Mouse (Mus musculus) ES-Bruce4 (cell line): ENCODE measurements around the gene Tbc1d21. TPM values are rescaled to one million over a fixed set of nuclear protein-coding genes. Genes with fewer than 3 reads are reported as not detected.

Source experiments
- H3K27ac ChIP-seq: 2 replicates; pipeline ENCODE4 v1.5.1; 2012; ENCODE audit warnings: low read length, inconsistent platforms; ENCODE audit not compliant: insufficient read depth
- H3K27me3 ChIP-seq: 2 replicates; pipeline ENCODE4 v1.6.1; 2012; ENCODE audit warnings: mild to moderate bottlenecking, low read length, inconsistent platforms; ENCODE audit not compliant: control insufficient read depth, poor library complexity, insufficient read depth, severe bottlenecking
- H3K36me3 ChIP-seq: 2 replicates; pipeline ENCODE4 v1.6.1; 2012; ENCODE audit warnings: inconsistent platforms, mild to moderate bottlenecking, low read length, moderate library complexity; ENCODE audit not compliant: control insufficient read depth, poor library complexity, insufficient read depth, severe bottlenecking
- H3K4me1 ChIP-seq: one replicate; pipeline ENCODE4 v1.8.1; 2011; ENCODE audit warnings: low read length; ENCODE audit not compliant: control insufficient read depth, insufficient read depth
- H3K4me3 ChIP-seq: 2 replicates; pipeline ENCODE4 v1.5.1; 2011; ENCODE audit warnings: low read depth, mild to moderate bottlenecking, low read length
- H3K9ac ChIP-seq: 2 replicates; pipeline ENCODE4 v1.6.1; 2012; ENCODE audit warnings: low read depth, mild to moderate bottlenecking, inconsistent platforms; ENCODE audit not compliant: poor library complexity, severe bottlenecking
- H3K9me3 ChIP-seq: replicated peaks from 2 replicates; pipeline ENCODE4 v1.6.1; 2012; ENCODE audit warnings: mild to moderate bottlenecking, low read length, inconsistent platforms; ENCODE audit not compliant: control insufficient read depth, poor library complexity, insufficient read depth, severe bottlenecking
- CTCF ChIP-seq: IDR thresholded peaks from one replicate; pipeline ENCODE4 v1.8.1; 2011; ENCODE audit warnings: low read depth, low read length
- EP300 ChIP-seq: IDR thresholded peaks from 2 replicates; pipeline ENCODE4 v1.6.1; 2011; ENCODE audit warnings: low read depth, low read length; ENCODE audit not compliant: insufficient read depth
- POLR2A ChIP-seq: IDR thresholded peaks from one replicate; pipeline ENCODE4 v1.8.1; 2011; ENCODE audit warnings: low read length; ENCODE audit not compliant: insufficient read depth
- polyA plus RNA-seq: library from polyadenylated mRNA; stranded (reverse); fragments of >200 nt; gene quantifications from 2 replicates; pipeline ENCODE4 v1.2.4, GENCODE M21; 2011; ENCODE audit warnings: low read depth; ENCODE audit not compliant: missing spikeins, insufficient read depth, insufficient read length

Gene Tbc1d21
- polyA plus RNA-seq, 1 experiment: not detected

- Histone ChIP-seq H3K4me3 (no peak overlapping the region), H3K9me3 (no peaks in the 10 kb centered on the region), H3K36me3 (no peaks in the 10 kb centered on the region), H3K27me3 (no peaks in the 10 kb centered on the region), H3K4me1 (peaks cover 2% of the 10 kb centered on the region), H3K27ac (no peak overlapping the region), H3K9ac (no peak overlapping the region)
- TF ChIP-seq CTCF: no peak
- no peak for TF ChIP-seq POLR2A
- no peak for TF ChIP-seq EP300
These were observed 17.0 kb downstream of the Tbc1d21 start for GRCm38 (mm10) chr9:58353224-58353623.

- H3K9ac ChIP-seq: no peak overlapping the region
- H3K36me3 ChIP-seq: no peaks in the 10 kb centered on the region
- H3K27me3 ChIP-seq: no peaks in the 10 kb centered on the region
- no peak overlapping the region for H3K27ac ChIP-seq
- TF ChIP-seq CTCF (no peak), EP300 (no peak), POLR2A (no peak)
- H3K4me3 ChIP-seq: no peak overlapping the region
- no peaks in the 10 kb centered on the region for H3K9me3 ChIP-seq
- no peaks in the 10 kb centered on the region for H3K4me1 ChIP-seq
These were observed 22.5 kb downstream of the Tbc1d21 start for GRCm38 (mm10) chr9:58347795-58348194.

GRCm38 (mm10) chr9:58346498-58346897 lies 23.8 kb downstream of the Tbc1d21 start:
- no peaks in the 10 kb centered on the region for H3K36me3 ChIP-seq
- no peaks in the 10 kb centered on the region for H3K27me3 ChIP-seq
- H3K4me3 ChIP-seq: no peak overlapping the region
- no peaks in the 10 kb centered on the region for H3K9me3 ChIP-seq
- no peak for TF ChIP-seq POLR2A
- TF ChIP-seq EP300: no peak
- TF ChIP-seq CTCF: no peak
- H3K9ac ChIP-seq: no peak overlapping the region
- no peak overlapping the region for H3K27ac ChIP-seq
- H3K4me1 ChIP-seq: no peaks in the 10 kb centered on the region

- TF ChIP-seq POLR2A (no peak), EP300 (no peak), CTCF (no peak)
- no peaks in the 10 kb centered on the region for H3K27me3 ChIP-seq
- no peak overlapping the region for H3K4me3 ChIP-seq
- no peak overlapping the region for H3K27ac ChIP-seq
- no peaks in the 10 kb centered on the region for H3K36me3 ChIP-seq
- no peaks in the 10 kb centered on the region for H3K4me1 ChIP-seq
- no peaks in the 10 kb centered on the region for H3K9me3 ChIP-seq
- H3K9ac ChIP-seq: no peak overlapping the region
These were observed 24.3 kb downstream of the Tbc1d21 start for GRCm38 (mm10) chr9:58345963-58346362.

GRCm38 (mm10) chr9:58341795-58342194 lies 28.5 kb downstream of the Tbc1d21 start:
- Histone ChIP-seq H3K27ac (no peak overlapping the region), H3K4me1 (no peaks in the 10 kb centered on the region), H3K9ac (no peak overlapping the region), H3K27me3 (no peaks in the 10 kb centered on the region), H3K36me3 (no peaks in the 10 kb centered on the region), H3K4me3 (no peak overlapping the region), H3K9me3 (no peaks in the 10 kb centered on the region)
- TF ChIP-seq POLR2A: no peak
- TF ChIP-seq EP300: no peak
- no peak for TF ChIP-seq CTCF

- Histone ChIP-seq H3K27ac (no peak overlapping the region), H3K36me3 (no peaks in the 10 kb centered on the region), H3K4me3 (no peak overlapping the region), H3K4me1 (no peaks in the 10 kb centered on the region), H3K9ac (no peak overlapping the region), H3K27me3 (no peaks in the 10 kb centered on the region), H3K9me3 (no peaks in the 10 kb centered on the region; the same call in 1 of the 2 replicates)
- TF ChIP-seq CTCF (no peak), POLR2A (no peak), EP300 (no peak)
These were observed 33.5 kb downstream of the Tbc1d21 start for GRCm38 (mm10) chr9:58336650-58337281.
